Mouse (Mus musculus) gonadal fat pad, adult 2 months (tissue): Measurements from ENCODE around the gene Slc16a10. TPM values are rescaled to one million over a fixed set of nuclear protein-coding genes. Genes with fewer than 3 reads are reported as not detected.

Source experiments
- DNase-seq: peaks from one replicate; pipeline ENCODE4 v3.0.0-alpha.2; 2012; ENCODE audit warnings: low read depth
- polyA plus RNA-seq: library from polyadenylated mRNA; depleted of rRNA; stranded (reverse); fragments of >200 nt; gene quantifications from 2 replicates; pipeline ENCODE4 v1.2.3, GENCODE M21; 2012

Slc16a10 gene
- polyA plus RNA-seq, 1 experiment = 76.3 TPM

- DNase-seq = no peak
Measured at GRCm38 (mm10) chr10:40149584-40150145, 7.6 kb upstream of the Slc16a10 start.

DNA sequence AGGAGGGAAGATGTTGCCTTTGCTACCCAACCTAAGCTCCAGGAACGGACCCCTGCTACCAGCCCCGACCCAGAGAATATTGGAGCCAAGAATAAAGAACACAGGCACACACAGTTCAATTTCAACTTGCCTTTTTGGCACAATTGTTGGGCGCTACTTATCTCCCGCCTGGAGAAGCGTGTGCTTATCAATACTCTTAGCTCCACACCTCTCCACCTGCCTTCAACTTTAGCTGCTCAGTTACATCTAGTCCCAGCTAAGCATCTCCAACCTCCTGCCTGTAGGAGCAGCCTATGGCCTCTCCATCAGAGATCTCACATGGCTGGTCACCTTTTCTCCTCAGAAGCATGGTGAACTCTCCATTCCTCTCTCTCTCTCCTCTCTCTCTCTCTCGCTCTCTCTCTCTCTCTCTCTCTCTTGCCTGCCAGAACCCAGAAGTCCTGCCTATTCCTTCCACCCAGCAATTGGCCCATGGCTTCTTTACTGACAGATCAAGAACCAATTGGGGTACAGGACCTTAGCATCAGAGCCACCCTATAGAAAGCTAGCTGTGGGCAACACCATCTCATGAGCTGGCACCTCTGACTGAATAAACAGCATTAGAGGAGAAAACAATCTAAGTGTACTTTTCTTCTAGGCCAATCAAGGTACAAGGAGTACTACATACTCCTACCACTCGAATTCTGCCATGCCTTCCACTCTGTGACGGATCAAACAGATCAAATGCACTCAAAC, 5.4 kb upstream of the Slc16a10 start:
- no peak for DNase-seq

- no peak for DNase-seq
Measured at GRCm38 (mm10) chr10:40146451-40146850, 4.4 kb upstream of the Slc16a10 start.

- DNase-seq = no peak
Measured at GRCm38 (mm10) chr10:40144815-40145214, 2.8 kb upstream of the Slc16a10 start.

GRCm38 (mm10) chr10:40141016-40141851, 824 bp downstream of the Slc16a10 start:
- DNase-seq = no peak

DNA sequence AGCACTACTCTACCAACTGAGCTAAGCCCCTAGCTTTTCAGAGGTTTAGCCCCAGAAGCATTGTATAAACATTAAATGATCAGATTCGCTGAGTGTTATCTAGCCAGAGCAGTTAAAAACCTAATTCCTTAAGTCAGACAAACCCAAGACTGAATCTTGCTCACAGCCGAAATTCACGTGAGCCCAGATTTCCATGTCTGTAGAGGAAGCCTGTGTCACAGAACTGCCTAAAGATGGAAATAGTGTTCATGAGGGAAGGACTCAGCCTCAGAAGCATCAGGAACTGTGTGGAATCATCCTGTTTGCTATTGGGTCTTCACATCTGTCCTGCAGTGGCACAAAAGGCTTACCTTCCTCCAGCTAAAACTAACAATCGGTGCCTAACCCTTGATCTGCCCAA, 2.4 kb downstream of the Slc16a10 start:
- no peak for DNase-seq

- DNase-seq = peak; percentile 52
Measured at GRCm38 (mm10) chr10:40135807-40136778, 6.0 kb downstream of the Slc16a10 start.

DNA sequence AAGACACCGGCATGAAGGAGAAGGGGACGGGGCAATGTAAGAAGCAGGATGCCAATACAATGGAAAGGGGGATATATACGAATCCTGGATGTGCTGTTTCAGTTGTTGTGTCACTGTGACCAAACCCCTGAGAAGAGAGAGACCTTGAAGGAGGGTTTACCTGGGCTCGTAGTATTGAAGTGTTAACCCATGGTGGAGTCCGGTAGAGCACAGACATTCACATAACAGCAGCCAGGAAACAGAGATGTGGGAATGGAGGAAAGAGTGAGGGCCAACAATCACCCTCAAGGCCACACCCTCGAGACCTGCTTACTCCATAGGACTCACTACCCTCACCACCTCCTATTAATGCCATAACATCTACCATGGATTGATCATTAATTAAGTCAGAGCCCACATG, 7.2 kb downstream of the Slc16a10 start:
- DNase-seq = no peak

DNA sequence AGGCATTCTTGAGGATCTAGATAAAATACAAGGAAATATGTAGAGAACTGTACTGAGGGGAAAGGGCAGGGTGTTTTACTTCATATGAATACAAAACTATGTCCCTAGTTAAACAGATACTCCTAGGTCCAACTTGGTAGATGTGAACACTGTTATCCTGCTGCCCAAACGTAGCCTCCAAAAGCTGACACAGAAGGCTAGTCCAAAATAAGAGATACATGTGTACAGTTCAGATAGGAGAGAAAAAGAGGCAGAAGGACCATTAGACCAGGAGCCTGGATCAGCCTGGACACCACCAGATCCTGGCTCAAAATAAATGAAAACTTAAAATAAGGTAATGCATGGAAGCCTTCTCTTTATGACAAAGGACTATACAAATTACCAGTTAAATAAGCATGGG, 8.4 kb downstream of the Slc16a10 start:
- no peak for DNase-seq

- DNase-seq = no peak
Measured at GRCm38 (mm10) chr10:40131690-40132418, 10.2 kb downstream of the Slc16a10 start.

DNA sequence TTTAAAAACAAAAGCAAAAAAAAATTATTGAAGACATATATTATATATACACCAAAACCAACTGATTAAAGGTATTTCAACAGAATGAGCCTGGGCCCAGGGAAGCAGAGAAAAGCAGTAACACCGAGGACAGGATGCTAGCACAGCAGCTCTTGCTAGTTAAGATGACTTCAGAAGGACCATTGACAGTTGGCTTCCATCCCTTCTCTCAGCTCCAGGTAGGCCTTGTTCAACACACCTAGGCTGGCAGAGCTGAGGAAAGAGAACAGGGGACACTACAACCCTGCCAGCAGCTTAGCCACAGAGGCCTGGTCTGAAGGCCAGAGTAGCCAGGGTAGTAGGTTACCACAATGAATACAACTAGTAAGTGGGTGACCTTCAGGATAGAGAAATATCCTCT, 11.9 kb downstream of the Slc16a10 start:
- no peak for DNase-seq

DNA sequence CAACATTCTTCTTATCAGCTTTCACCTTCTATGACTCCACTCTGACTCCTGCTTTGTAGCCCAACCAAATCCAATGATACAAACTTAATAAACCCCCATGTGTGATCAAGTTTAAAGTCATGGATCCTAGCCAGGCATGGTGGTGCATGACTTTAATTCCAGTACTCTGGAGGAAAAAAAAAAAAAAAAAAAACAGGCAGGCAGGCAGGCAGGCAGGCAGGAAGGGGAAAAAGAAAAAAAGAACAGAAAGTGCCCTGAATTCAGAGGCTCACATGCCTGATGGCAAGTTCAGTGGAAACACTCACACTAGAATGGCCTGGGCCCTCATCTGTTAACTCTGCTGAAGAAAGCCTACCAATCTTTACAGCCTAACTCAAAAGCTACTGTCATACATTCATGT, 12.9 kb downstream of the Slc16a10 start:
- no peak for DNase-seq

DNA sequence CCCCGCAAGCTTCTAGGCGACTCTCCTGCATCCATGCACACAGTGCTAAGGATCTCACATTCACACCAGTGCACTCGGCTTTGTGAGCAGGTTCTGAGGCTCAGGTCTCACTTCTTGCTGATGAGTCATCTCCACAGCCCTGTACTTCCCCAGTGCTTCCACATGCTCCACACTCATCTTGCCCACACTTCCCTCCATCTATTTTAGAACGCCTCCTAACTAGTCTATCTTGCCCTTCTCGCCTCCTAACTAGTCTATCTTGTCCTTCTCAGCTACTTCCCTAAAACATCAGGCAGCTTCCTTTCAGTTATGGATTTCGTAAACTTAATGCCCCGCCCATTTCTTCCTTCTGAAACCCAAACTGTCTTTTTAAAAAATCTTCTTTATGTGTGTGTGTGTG, 13.6 kb downstream of the Slc16a10 start:
- no peak for DNase-seq

DNA sequence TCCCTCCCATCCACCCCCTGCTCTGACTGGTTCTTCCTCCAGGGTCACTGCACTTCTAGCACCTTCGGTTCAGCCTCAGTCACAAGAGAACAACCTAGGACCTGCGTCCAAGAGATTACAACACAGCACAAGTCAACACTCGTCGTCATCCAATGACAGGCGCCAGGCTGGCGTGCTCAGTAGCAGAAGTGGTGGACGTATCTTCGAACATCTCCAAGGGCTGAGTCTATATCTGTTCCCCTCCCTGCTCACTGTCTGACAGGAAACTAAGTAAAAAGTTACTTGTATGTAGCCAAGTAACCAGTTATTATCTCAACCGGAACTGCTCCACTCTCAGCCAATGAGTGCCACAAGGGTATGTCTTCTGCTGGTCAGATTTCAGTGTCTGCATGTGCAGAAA, 16.9 kb downstream of the Slc16a10 start:
- peak; percentile 44 for DNase-seq

- DNase-seq = no peak
Measured at GRCm38 (mm10) chr10:40124570-40124969, 17.5 kb downstream of the Slc16a10 start.

GRCm38 (mm10) chr10:40124096-40124495, 18.0 kb downstream of the Slc16a10 start:
- no peak for DNase-seq

DNA sequence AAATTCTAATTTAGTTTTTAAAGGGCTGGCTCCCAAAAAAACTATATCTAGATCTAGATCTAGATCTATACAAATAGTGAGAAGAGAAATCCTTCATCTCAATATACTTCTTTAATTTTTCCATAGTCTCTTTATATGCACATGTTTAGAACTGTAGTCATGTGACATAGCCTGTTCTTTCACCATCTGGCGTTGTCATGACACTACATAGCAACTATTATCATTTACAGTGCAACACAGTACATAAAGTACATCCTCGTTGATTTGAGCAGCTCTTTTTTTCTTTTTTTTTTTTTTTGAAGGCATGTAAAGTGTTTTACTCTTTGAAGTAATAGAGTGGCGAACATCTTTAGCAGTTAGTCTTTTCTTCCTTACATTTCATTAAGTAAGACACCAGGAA, 22.6 kb downstream of the Slc16a10 start:
- no peak for DNase-seq

DNA sequence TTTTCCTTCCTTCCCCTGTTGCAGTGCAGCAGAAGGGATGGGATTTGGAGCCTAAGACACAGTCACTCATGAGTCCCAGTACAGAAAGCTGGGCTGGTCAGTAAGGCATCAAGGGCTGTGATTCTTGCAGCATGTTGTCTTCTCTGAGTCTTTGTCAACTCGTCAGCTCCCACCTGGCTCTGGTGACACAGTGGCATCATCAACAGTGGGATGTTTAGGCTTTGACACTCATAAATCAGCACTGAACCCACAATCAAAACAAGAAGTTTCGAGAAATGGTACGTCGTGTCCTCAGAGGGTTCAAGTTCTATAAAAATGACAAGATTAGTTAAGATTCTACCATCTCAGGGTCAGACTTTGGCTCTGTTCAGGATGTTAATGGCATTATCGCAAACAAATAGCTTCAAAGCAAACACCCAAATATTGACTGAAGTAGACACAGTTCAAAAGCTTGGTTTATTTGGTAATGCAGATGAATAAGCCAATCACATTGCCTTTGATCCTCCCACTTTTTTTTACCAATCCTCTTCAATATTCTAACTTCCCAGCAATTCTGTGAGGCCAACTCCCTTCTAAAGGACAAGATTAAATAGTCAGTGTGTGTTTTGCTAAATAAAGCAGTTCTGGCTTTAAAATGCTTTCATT, 23.2 kb downstream of the Slc16a10 start:
- DNase-seq = no peak

GRCm38 (mm10) chr10:40113517-40114085, 28.5 kb downstream of the Slc16a10 start:
- DNase-seq = no peak

GRCm38 (mm10) chr10:40112256-40112655, 29.8 kb downstream of the Slc16a10 start:
- DNase-seq = no peak
